Mouse (Mus musculus): Measurements from ENCODE around the gene Gsdmc3.
A peak's percentile ranks its signal among the peaks of the same experiment; 100 is the strongest.
"Not testable (repeated sequence)": the region's sequence is repeated elsewhere in the genome, so short reads cannot be mapped to it uniquely, and the experiment has no call there.

The Gsdmc3 gene

GRCm38 (mm10) chr15:63878458-63878857 is at the start of gene Gsdmc3:
Gene Gsdmc3, minus strand, starts transcription at chr15:63878558.
- not testable (repeated sequence) for DNase-seq

- no peak for DNase-seq
These were observed 47.8 kb upstream of the Gsdmc3 start for GRCm38 (mm10) chr15:63926201-63926600.

- no peak for DNase-seq
These were observed 46.1 kb upstream of the Gsdmc3 start for GRCm38 (mm10) chr15:63924484-63924883.

- not testable (repeated sequence) for DNase-seq
These were observed 43.3 kb upstream of the Gsdmc3 start for GRCm38 (mm10) chr15:63921618-63922017.

- DNase-seq: not testable (repeated sequence)
These were observed 41.4 kb upstream of the Gsdmc3 start for GRCm38 (mm10) chr15:63919728-63920127.

- DNase-seq: not testable (repeated sequence)
These were observed 38.2 kb upstream of the Gsdmc3 start for GRCm38 (mm10) chr15:63916584-63916983.

- DNase-seq: not testable (repeated sequence)
These were observed 33.8 kb upstream of the Gsdmc3 start, which contains the start of gene Gsdmc4 for GRCm38 (mm10) chr15:63912197-63912596. Gene Gsdmc4, minus strand, starts transcription at chr15:63912297.

- not testable (repeated sequence) for DNase-seq
These were observed 31.5 kb upstream of the Gsdmc3 start for GRCm38 (mm10) chr15:63909896-63910295.

- DNase-seq: peak in 1 of 2 experiments; percentile 61
These were observed 17.4 kb upstream of the Gsdmc3 start for GRCm38 (mm10) chr15:63895560-63896353.

GRCm38 (mm10) chr15:63888440-63888839 is 10.1 kb upstream of the Gsdmc3 start:
- not testable (repeated sequence) for DNase-seq

- DNase-seq: not testable (repeated sequence)
These were observed 9.6 kb upstream of the Gsdmc3 start for GRCm38 (mm10) chr15:63887949-63888348.

- DNase-seq: not testable (repeated sequence)
These were observed 2.2 kb downstream of the Gsdmc3 start for GRCm38 (mm10) chr15:63876160-63876559.

GRCm38 (mm10) chr15:63861965-63862364 is 16.4 kb downstream of the Gsdmc3 start:
- DNase-seq: not testable (repeated sequence)

Data from kidney, postnatal 25 days (tissue).